Mouse (Mus musculus): Measurements from ENCODE around the gene Meis2.

DNA sequence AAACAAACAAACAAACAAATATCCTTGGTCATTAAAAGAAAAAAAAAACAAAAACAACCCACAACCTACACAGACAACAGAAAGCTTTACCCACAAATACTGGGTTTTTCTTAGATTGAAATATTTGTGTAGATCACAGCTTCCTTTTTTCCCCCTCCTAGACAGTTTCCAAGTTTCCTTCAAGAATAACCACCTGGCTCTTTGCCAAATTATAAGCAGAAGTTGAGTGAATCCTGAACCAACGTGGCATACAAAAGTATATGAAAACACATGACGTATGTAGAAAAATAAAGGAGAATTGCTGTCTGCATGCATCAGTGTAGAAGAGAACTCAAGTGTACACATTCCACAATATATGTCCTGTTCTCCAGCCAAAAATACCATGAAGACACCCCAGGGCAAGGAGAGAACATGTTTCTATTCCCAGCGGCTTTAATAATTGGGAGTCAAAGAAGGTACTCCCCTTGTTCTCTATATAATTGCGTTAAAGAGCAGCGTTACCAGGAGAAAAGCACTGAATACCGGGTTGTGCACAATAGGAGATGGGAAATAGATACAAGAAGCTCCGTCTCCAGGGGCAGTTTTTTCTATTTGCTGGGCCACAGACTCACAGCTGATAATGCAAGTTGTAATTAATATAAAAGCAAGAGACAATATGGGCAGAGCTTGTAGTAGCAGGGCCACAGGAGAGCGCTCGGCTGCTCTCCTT lies 13.6 kb downstream of the Meis2 start:
- no peak for TF ChIP-seq POLR2A (IDR thresholded peaks at IDR 0.05; ENCODE audit: borderline replicate concordance, low read depth, low read length)
- TF ChIP-seq CTCF (IDR thresholded peaks at IDR 0.05; ENCODE audit: low read depth, low read length) = no peak
